Mouse (Mus musculus) heart, adult 2 months (tissue): ENCODE results near the gene Fyn.

Experiments
- CTCF ChIP-seq: fragments of 200-600 bp; IDR thresholded peaks from 2 replicates; pipeline ENCODE4 v1.8.1; 2022; ENCODE audit warnings: antibody characterized with exemption, mild to moderate bottlenecking, moderate library complexity
- EP300 ChIP-seq: fragments of 200-500 bp; IDR thresholded peaks from 2 replicates; pipeline ENCODE4 v1.6.1; 2011; ENCODE audit warnings: low read depth, low read length, control low read depth; ENCODE audit not compliant: insufficient read depth
- POLR2A ChIP-seq: fragments of 200-500 bp; IDR thresholded peaks from 2 replicates; pipeline ENCODE4 v1.6.1; 2011; ENCODE audit warnings: mild to moderate bottlenecking, low read depth, low read length, control low read depth; ENCODE audit not compliant: insufficient read depth

DNA sequence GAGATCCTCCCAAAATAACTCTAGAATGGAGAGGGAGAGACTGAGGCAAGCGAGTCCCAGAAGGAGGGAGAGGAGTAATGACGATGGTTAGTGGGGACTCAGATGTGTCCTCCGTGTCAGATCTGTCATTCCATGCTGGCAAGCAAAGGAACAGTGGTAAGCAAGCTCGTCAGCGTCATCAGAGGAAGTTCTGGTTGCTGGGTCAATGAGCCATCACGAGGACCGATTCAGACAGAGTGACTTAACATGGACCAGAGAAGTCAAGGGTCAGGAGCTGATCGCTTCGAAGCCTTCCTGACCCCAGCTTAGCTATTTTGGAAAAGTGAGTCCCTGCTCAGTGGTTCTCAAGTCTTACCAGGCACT, 47.1 kb upstream of the Fyn start:
- TF ChIP-seq POLR2A = no peak
- TF ChIP-seq CTCF = no peak
- no peak for TF ChIP-seq EP300
